Mouse (Mus musculus) hindbrain, embryonic 13.5 days (tissue): ENCODE measurements around the gene Pde6h. TPM values are rescaled to one million over a fixed set of nuclear protein-coding genes. Genes with fewer than 3 reads are reported as not detected.

Experiments used
- ATAC-seq: fragments of 200-750 bp; cut with Nextera tagmentation; 2 replicates; pipeline ENCODE4 v1.8.0; 2017; ENCODE audit warnings: moderate TSS enrichment; ENCODE audit not compliant: low FRiP score
- H3K27ac ChIP-seq: fragments of 300-500 bp; sonication (generic); 2 replicates; pipeline ENCODE4 v1.5.1; 2015; ENCODE audit warnings: inconsistent platforms, mild to moderate bottlenecking, moderate library complexity
- H3K27me3 ChIP-seq: fragments of 300-500 bp; sonication (generic); 2 replicates; pipeline ENCODE4 v1.6.1; 2015; ENCODE audit warnings: mild to moderate bottlenecking, inconsistent platforms
- H3K36me3 ChIP-seq: fragments of 300-500 bp; sonication (generic); 2 replicates; pipeline ENCODE4 v1.6.1; 2015; ENCODE audit warnings: mild to moderate bottlenecking, inconsistent platforms
- H3K4me1 ChIP-seq: fragments of 300-500 bp; sonication (generic); replicated peaks from 2 replicates; pipeline ENCODE4 v1.6.1; 2015; ENCODE audit warnings: inconsistent platforms
- H3K4me2 ChIP-seq: fragments of 300-500 bp; sonication (generic); 2 replicates; pipeline ENCODE4 v1.6.1; 2015; ENCODE audit warnings: inconsistent platforms, mild to moderate bottlenecking, moderate library complexity
- H3K4me3 ChIP-seq: fragments of 300-500 bp; sonication (generic); 2 replicates; pipeline ENCODE4 v1.5.1; 2015; ENCODE audit warnings: mild to moderate bottlenecking, inconsistent platforms
- H3K9ac ChIP-seq: fragments of 300-500 bp; sonication (generic); 2 replicates; pipeline ENCODE4 v1.6.1; 2015; ENCODE audit warnings: mild to moderate bottlenecking, inconsistent platforms
- H3K9me3 ChIP-seq: fragments of 300-500 bp; sonication (generic); 2 replicates; pipeline ENCODE4 v1.6.1; 2016; ENCODE audit warnings: inconsistent platforms
- WGBS: fragments of 180-500 bp; shearing (Covaris S2); methylation state at CpG from one replicate; pipeline ENCODE4 v1.1.7; 2015; 5-methylcytosine and 5-hydroxymethylcytosine counted together
- polyA plus RNA-seq: library from polyadenylated mRNA; unstranded; fragments of >200 nt; fragmentation: Nextera tagmentation; extraction: Ambion mirVana; gene quantifications from 2 replicates; pipeline ENCODE4 v1.2.1, GENCODE M21; 2015

Pde6h gene
- polyA plus RNA-seq, 1 experiment from 2014 or later, result not detected

DNA sequence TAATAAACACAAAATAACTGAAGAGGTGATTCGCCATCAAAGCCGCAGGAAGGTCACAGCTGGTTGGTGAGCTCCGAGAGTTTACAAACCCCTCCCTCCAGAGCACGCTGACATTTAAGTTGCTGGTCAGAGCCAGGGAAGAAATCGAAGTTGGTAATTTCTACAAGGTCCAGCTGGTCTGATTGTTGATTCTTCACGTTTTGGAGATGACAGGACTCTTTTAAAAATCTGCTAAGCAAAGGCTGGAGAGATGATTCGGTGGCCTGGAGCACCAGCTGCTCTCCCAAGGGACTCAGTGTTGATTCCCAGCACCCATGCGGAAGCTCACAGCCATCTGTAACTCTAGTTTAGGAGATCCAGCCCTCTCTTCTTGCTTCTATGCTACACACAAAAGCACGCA is 12.7 kb downstream of the Pde6h start:
- no peak for ATAC-seq
- Histone ChIP-seq H3K27ac (no peak overlapping the region), H3K9me3 (no peaks in the 10 kb centered on the region), H3K27me3 (no peaks in the 10 kb centered on the region), H3K4me2 (no peak overlapping the region), H3K36me3 (no peaks in the 10 kb centered on the region), H3K4me3 (no peak overlapping the region), H3K9ac (no peak overlapping the region), H3K4me1 (peaks cover 6% of the 10 kb centered on the region; the same call in 1 of the 2 replicates)
- 87% methylated on average over 9 of the region's 9 CpGs for WGBS

DNA sequence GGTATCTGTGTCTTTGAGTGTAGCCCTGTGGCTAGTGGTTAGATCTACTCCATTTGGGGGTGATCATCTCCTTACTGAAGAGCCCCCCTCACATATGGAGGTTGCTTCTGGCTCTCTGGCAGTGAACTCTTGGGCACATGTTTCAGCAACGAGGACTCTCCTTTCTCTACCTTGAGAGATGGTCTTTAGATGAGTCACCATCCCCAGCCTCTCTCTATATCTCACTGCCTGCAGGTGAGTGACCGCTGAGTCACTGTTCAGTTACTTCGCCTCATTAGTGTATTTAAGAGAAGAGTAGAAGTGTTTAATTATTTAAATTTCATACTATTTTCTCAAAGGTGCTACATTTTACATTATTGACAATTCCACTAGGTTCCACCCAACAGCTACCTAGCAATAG is 13.5 kb downstream of the Pde6h start:
- H3K27me3 ChIP-seq, result no peaks in the 10 kb centered on the region
- no peaks in the 10 kb centered on the region for H3K36me3 ChIP-seq
- ATAC-seq, result no peak
- H3K4me1 ChIP-seq, result peaks cover 10% of the 10 kb centered on the region; the same call in 1 of the 2 replicates
- no peak overlapping the region for H3K4me3 ChIP-seq
- 90% methylated on average over 3 of the region's 3 CpGs for WGBS
- H3K27ac ChIP-seq, result no peak overlapping the region
- no peak overlapping the region for H3K9ac ChIP-seq
- H3K9me3 ChIP-seq, result no peaks in the 10 kb centered on the region
- H3K4me2 ChIP-seq, result no peak overlapping the region

DNA sequence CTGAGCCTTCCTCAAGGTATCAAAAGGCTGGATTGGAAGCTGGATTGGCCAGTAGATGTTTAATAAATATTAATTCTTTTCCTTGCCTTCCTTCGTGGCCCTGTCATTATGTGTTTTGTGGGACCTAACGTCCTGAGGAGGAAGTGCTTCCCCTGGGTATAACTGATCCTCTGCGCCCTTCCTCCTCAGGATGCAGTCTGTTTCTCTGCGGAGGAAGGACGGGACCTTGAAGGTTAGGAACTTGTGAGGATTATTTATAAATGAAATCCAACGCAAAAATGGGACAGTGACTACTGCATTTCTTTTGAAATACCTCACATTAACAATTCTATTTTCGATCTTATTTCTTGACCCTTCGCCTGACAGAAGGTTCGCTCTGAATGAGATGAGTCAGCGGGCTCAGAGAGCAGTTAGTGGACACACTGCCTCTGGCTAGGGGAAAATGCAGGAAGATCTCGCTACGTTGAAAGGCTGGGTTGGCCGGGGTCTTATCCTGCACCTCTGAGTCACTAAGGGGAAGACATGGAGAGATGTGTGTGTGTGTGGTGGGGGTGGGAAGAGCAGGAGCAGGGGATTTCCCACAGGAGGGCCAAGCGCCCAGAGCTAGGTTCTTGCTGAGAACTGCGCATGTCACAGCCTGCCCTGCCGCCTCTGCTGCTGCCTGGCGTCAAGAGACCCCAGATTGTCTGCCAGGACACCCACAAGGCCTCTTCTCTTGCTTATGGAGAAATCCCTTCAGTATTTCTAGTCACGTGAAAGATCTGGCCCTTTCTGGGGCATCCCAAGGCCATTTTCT is 14.9 kb downstream of the Pde6h start:
- peaks cover 10% of the 10 kb centered on the region; the same call in 1 of the 2 replicates for H3K4me1 ChIP-seq
- ATAC-seq, result no peak
- no peaks in the 10 kb centered on the region for H3K27me3 ChIP-seq
- H3K9ac ChIP-seq, result no peak overlapping the region
- no peak overlapping the region for H3K4me2 ChIP-seq
- H3K4me3 ChIP-seq, result no peak overlapping the region
- no peaks in the 10 kb centered on the region for H3K9me3 ChIP-seq
- 81% methylated on average over 18 of the region's 18 CpGs for WGBS
- no peaks in the 10 kb centered on the region for H3K36me3 ChIP-seq
- H3K27ac ChIP-seq, result no peak overlapping the region

DNA sequence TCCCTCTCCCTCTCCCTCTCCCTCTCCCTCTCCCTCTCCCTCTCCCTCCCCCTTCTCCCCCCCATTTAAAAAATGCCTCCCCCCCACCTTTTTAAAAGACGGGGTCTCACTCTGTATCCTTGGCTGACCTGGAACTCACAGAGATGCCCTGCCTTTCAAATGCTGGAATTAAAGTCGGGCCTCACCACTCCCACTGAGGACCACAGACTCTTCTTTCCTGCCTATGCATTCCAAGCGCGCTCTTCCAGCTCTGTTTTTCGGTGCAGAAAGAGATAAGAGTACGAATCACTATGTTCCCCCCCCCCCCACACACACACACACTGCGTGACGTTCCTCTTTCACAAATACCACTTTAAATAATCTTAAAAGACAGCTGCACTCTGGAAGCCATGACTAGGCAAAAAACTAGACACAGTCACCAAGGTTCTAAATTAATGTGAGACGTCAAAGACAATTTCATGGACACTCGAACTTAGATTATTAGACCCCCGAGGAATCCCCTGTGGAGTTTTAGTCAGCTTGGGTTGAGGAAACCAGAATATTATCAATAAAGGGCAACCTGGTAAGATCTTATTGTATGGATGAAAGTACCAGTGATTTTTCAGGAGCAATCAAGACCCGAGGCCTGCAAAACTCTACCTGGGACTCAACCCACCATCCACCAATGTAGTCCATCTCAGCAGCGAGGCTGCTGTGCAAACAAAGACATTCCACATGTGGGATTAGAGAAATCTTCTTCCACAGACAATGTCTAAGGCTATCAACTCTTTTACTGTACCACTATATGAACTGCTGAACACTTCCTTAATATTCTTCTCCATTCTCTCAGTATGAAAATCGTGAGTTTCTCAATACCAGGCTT is 15.9 kb downstream of the Pde6h start:
- Histone ChIP-seq H3K36me3 (no peaks in the 10 kb centered on the region), H3K9ac (no peak overlapping the region), H3K4me3 (no peak overlapping the region), H3K9me3 (no peaks in the 10 kb centered on the region), H3K27ac (no peak overlapping the region), H3K4me1 (peaks cover 10% of the 10 kb centered on the region; the same call in 1 of the 2 replicates), H3K27me3 (no peaks in the 10 kb centered on the region), H3K4me2 (no peak overlapping the region)
- 77% methylated on average over 14 of the region's 14 CpGs for WGBS
- ATAC-seq, result no peak

DNA sequence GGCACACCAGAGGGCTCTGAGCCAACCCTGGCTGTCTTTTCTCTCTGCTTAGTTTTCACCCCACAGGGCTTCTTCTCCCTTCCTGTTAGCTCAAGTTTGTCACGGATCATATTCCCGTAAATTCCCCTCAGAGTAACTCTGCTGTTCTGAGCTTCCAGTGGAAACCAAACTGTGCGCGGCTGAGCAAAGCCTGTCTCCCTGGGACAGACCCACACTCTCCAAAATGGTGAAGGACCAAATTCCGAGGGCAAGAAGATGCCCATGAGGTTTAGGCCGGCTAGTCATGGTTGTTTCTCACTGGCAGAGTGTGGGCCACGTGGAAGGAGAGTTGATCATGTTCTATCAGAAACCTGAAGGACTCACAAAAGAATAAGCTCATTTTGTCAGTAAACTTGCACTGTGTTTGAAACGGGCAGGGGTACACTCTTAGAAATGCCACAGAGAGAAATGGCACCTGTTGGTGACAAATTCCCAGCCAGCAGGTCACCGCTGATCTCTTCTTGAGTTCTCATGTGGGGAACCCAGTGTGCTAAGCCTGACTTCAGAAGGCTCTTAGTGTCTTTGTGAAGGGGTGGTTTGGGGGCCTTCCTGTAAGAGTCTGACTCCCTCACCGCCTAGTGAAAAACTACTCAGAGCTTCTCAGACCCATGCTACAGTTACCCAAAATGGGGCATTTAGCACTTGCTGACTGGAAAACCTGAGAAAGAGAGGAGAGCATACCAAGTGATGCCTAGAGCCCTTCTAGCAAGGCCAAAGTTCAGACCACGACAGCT is 16.7 kb downstream of the Pde6h start:
- Histone ChIP-seq H3K36me3 (no peaks in the 10 kb centered on the region), H3K27ac (no peak overlapping the region), H3K4me3 (no peak overlapping the region), H3K9ac (no peak overlapping the region), H3K9me3 (no peaks in the 10 kb centered on the region), H3K4me1 (peaks cover 7% of the 10 kb centered on the region; the same call in 1 of the 2 replicates), H3K4me2 (no peak overlapping the region), H3K27me3 (no peaks in the 10 kb centered on the region)
- no peak for ATAC-seq
- 88% methylated on average over 11 of the region's 11 CpGs for WGBS

DNA sequence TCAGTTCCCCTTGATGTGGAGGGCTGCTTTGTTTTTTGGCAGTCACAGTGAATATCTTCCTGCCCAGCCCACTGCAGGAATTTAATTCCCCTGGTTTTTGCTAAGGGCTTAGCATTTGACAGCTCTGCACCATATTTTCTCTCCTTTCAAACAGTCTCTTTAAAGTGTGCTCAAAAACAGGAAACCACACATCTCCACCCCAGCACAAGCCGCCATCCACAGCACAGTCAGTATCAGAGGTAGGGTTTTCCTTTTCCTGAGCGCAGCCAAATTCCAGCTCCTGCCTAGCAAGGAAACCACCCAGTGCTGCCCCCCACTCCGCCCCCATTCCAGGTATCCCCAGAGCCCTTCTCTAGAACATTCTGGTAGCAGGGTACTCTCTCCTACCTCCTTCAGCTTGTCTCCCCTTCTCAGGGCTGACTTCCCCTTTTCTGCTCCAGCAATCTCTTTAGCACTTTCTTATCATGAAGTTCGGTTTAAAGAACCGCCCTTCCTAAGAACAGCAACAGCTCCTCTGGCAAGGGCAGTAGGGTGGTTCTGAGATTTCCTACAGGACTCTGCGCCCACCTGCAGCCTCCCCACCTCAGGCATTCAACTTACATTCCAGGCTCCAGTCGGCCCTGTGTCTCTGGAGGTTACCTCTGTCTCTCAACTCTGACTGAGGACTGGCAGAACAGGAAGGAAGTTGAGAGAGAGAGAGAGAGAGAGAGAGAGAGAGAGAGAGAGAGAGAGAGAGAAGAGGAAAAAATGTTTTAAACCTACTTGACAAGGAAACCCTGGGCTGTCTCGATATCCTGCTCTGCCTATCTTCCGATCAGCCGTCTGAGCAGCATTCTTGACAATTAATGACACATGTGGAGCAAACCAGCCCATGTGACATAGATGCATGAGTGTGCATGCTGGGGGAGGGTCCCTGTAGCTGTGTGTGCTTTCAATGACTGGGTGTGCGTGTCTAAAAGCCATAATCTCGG is 17.7 kb downstream of the Pde6h start, which contains the start of gene Arhgdib:
TSS of gene Arhgdib (minus strand) at position 849 of the 971 bp plus-strand sequence.
- no peak for ATAC-seq
- WGBS, result 63% methylated on average over 12 of the region's 12 CpGs
- no peaks in the 10 kb centered on the region for H3K9me3 ChIP-seq
- no peak within 1 kb of the TSS for H3K4me2 ChIP-seq
- H3K4me3 ChIP-seq, result no peak within 1 kb of the TSS
- no peak within 1 kb of the TSS; the same call in 1 of the 2 replicates for H3K27ac ChIP-seq
- peaks cover 4% of the 10 kb centered on the region for H3K4me1 ChIP-seq
- H3K36me3 ChIP-seq, result no peaks in the 10 kb centered on the region
- H3K27me3 ChIP-seq, result no peaks in the 10 kb centered on the region
- H3K9ac ChIP-seq, result no peak within 1 kb of the TSS

DNA sequence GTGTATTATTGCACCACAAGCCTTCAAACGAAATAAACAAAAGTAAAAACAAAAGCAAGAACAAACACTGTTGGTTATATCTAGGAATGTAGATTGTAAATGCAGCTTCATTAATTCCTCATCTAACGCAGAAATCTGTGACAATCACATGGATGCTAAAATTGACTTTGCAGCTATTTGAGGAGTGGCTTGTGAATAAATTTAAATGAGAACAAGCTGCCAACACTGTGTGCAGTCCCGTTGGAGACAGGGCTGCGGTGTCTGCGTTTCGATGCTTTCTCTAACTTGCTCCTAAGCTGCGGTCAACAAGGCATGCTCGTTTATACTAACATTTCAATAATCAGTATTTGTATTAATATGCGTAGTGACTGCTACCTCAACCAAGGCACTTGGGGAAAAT is 18.6 kb downstream of the Pde6h start:
- Histone ChIP-seq H3K4me1 (peaks cover 8% of the 10 kb centered on the region), H3K4me3 (no peak overlapping the region), H3K4me2 (no peak overlapping the region), H3K9ac (no peak overlapping the region), H3K27me3 (no peaks in the 10 kb centered on the region), H3K9me3 (no peaks in the 10 kb centered on the region), H3K27ac (no peak overlapping the region), H3K36me3 (no peaks in the 10 kb centered on the region)
- no peak for ATAC-seq
- 81% methylated on average over 9 of the region's 9 CpGs for WGBS

DNA sequence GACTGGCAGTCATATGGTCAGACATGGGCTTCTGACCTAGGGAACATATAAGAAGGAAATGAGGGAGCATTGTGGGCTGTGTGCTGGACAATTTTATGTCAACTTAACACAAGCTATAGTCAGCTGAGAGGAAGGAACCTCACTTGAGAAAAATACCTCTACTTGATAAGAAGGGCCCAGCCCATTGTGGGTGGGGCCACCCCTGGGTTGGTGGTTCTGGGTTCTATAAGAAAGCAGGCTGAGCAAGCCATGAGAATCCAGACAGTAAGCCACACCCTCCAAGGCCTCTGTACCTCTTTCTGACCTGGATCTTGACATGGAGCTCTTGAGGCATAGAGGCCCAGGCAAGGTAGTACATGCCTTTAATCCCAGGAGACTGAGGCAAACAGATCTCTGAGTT is 19.8 kb downstream of the Pde6h start:
- no peak for ATAC-seq
- H3K9me3 ChIP-seq, result no peaks in the 10 kb centered on the region

DNA sequence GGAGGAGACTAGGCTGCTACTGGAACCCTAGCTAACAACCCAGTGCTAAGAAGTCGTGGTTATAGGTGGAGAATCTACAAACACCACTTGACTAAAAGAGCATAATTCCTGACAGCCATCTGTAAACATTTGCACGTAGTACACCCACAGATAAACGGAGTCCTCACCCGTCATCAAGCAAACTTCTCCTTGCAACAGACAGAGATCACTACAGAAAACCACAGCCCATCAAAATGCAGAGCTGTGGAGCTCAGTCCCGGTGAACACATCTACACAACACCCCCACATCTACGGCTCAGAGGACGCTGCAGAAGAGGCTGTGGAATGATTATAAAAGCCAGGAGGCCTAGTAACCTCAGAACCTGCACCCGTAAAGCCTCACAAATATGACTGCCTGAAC is 20.9 kb downstream of the Pde6h start:
- Histone ChIP-seq H3K4me2 (no peak overlapping the region), H3K9ac (no peak overlapping the region), H3K27ac (no peak overlapping the region), H3K9me3 (no peaks in the 10 kb centered on the region), H3K27me3 (no peaks in the 10 kb centered on the region), H3K36me3 (no peaks in the 10 kb centered on the region), H3K4me3 (no peak overlapping the region), H3K4me1 (peaks cover 13% of the 10 kb centered on the region)
- no peak for ATAC-seq
- WGBS, result 89% methylated on average over 8 of the region's 8 CpGs

More for the DNA sequence above, 19.8 kb downstream of the Pde6h start:
- no peaks in the 10 kb centered on the region for H3K27me3 ChIP-seq
- no peaks in the 10 kb centered on the region for H3K36me3 ChIP-seq
- no peak overlapping the region for H3K4me3 ChIP-seq
- H3K9ac ChIP-seq, result no peak overlapping the region
- H3K4me2 ChIP-seq, result no peak overlapping the region
- H3K27ac ChIP-seq, result no peak overlapping the region
- peaks cover 13% of the 10 kb centered on the region for H3K4me1 ChIP-seq

DNA sequence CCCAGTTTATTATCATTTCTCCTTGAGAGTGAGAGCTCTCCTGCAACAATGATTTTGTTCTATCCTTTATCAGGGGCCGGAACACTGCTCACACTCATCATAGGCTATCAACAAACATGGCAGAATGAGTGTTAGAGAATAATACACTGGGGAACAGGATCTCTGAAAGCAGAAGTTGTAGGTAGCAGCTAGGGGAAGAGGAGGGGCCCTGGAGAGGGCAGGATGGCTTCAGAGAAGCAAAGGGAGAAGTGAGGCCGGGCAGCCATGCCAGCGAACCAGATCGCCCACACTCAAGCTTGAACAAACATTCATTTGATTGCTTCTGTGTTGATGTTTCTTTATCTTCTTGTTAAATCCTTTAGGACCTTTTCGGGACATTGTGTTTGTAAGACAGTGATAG is 22.6 kb downstream of the Pde6h start:
- Histone ChIP-seq H3K4me1 (peaks cover 13% of the 10 kb centered on the region), H3K4me3 (no peak overlapping the region), H3K4me2 (no peak overlapping the region), H3K9me3 (no peaks in the 10 kb centered on the region), H3K27ac (no peak overlapping the region), H3K9ac (no peak overlapping the region), H3K27me3 (no peaks in the 10 kb centered on the region), H3K36me3 (no peaks in the 10 kb centered on the region)
- ATAC-seq, result no peak
- WGBS, result 90% methylated on average over 5 of the region's 5 CpGs

DNA sequence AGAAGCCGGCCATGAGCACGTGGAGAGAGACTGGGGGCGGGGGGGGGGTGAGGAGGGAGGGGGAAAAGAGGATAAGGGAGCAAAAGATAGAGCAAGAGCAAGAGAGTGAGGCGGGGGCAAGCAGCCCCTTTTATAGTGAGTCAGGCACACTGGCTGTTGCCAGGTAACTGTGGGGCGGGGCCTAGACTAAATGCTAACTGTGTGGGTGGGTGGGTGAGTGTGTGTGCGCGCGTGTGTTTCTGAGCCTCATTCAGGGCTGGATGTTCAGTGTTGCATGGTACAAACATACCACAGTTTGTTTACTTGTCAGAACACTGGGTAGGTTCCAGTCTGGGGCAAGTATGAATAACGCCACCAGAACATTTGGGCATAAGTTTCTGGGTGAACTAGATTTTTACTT is 23.3 kb downstream of the Pde6h start:
- H3K9me3 ChIP-seq, result no peaks in the 10 kb centered on the region
- H3K4me3 ChIP-seq, result no peak overlapping the region
- no peak overlapping the region for H3K4me2 ChIP-seq
- 45% methylated on average over 9 of the region's 9 CpGs for WGBS
- no peaks in the 10 kb centered on the region for H3K36me3 ChIP-seq
- no peak for ATAC-seq
- no peak overlapping the region for H3K9ac ChIP-seq
- H3K27me3 ChIP-seq, result no peaks in the 10 kb centered on the region
- peaks cover 9% of the 10 kb centered on the region; the same call in 1 of the 2 replicates for H3K4me1 ChIP-seq
- no peak overlapping the region for H3K27ac ChIP-seq
